ENCODE assay signal across 16 mouse cellular contexts in the genomic region with DNA sequence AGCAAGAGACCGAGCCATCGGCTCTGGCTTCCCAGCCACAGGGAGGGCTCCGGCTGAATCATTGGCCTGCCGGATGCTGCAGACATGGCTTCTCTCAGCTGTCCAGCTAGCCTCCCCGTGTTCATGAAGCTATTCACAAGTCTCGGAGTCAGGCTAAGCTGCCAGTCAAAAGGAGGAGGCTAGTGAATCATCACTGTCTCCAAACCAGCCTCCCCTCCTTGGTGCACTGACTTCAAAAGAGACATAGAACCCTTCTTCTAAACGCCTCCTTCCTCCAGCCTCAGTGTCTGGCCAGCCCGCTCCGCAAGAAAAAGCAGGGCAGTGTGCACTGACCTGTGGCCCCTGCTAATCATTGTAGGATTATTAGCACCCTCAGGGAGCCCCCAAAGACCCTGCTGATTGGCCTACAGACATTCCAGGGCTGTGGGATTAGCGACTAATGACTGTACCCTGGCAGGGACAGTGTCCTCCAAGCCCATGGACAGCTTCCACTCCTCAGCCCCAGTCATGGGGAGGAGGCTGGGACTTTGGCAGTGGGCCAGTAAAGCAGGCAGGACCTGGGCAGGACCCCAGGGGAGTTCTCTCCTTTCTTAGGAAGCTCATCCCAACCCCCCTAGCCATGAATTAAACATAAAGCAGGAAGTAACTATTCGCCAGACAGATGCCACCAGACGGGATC. TPM values are rescaled to one million over a fixed set of nuclear protein-coding genes. Genes with fewer than 3 reads are reported as not detected.
DNase-seq lines count a peak whose midpoint lies in the region; ATAC-seq lines count a peak whose summit lies in the region.
"Had no signal": no experiment of that assay in that cellular context is flagged by ENCODE, and none has a peak within 500 bp of the region (broad histone marks: within the 10 kb centered on the region; RNA-seq: fewer than 3 reads in every experiment).

No protein-coding gene starts in this region.

- intact Hi-C loops in left cerebral cortex, postnatal 36 days (cut with DNase I): no loop called here

- no peak overlapping the region for H3K27ac ChIP-seq in hindbrain, embryonic 11.5 days (ENCODE audit: low read depth, low read length)
- no peak overlapping the region for H3K27ac ChIP-seq in hindbrain, embryonic 14.5 days
- H3K27ac ChIP-seq in neural tube, embryonic 13.5 days (replicated peaks): no peak overlapping the region
- H3K27ac ChIP-seq in neural tube, embryonic 15.5 days (replicated peaks): no peak overlapping the region
- H3K27ac ChIP-seq in embryonic facial prominence, embryonic 11.5 days (replicated peaks; ENCODE audit: low read depth, low read length): no peak overlapping the region
- H3K27ac ChIP-seq in midbrain, embryonic 13.5 days: no peak overlapping the region
- H3K27ac ChIP-seq: heart, adult 2 months; liver, embryonic 14.5 days had no signal

- H3K4me1 ChIP-seq in hindbrain, embryonic 11.5 days (replicated peaks; ENCODE audit: control insufficient read depth, insufficient read depth, low read length): peaks cover 4% of the 10 kb centered on the region
- no peaks in the 10 kb centered on the region; the same call in 1 of the 2 replicates for H3K4me1 ChIP-seq in hindbrain, embryonic 14.5 days (replicated peaks; ENCODE audit: control insufficient read depth, insufficient read depth, low read length)
- H3K4me1 ChIP-seq in neural tube, embryonic 13.5 days (replicated peaks): peaks cover 9% of the 10 kb centered on the region
- H3K4me1 ChIP-seq in neural tube, embryonic 15.5 days: no peaks in the 10 kb centered on the region
- H3K4me1 ChIP-seq in embryonic facial prominence, embryonic 11.5 days (ENCODE audit: control insufficient read depth, insufficient read depth, low read length): no peaks in the 10 kb centered on the region
- H3K4me1 ChIP-seq in midbrain, embryonic 13.5 days (replicated peaks): peaks cover 13% of the 10 kb centered on the region

- DNase-seq in hindbrain, embryonic 11.5 days (ENCODE audit: low spot score): peak; percentile 15
- no peak for DNase-seq in hindbrain, embryonic 14.5 days (ENCODE audit: low spot score)
- no peak for DNase-seq in embryonic facial prominence, embryonic 11.5 days (ENCODE audit: low spot score)
- no peak for DNase-seq in left cerebral cortex, postnatal 36 days (ENCODE audit: low spot score in 2 of 2)
- DNase-seq in gastrocnemius, postnatal 4 days (ENCODE audit: low spot score in 2 of 2): no peak
- DNase-seq: adrenal gland, postnatal 10 days; cerebellum, postnatal 25 days; heart, adult 2 months; left cerebral cortex, postnatal 4 days; lung, postnatal 36 days; thymus, adult 2 months had no signal

- no peaks in the 10 kb centered on the region for H3K27me3 ChIP-seq in hindbrain, embryonic 11.5 days (ENCODE audit: control insufficient read depth, insufficient read depth, low read length)
- no peaks in the 10 kb centered on the region for H3K27me3 ChIP-seq in hindbrain, embryonic 14.5 days (ENCODE audit: control insufficient read depth, insufficient read depth, low read length)
- H3K27me3 ChIP-seq in neural tube, embryonic 13.5 days: no peaks in the 10 kb centered on the region
- no peaks in the 10 kb centered on the region for H3K27me3 ChIP-seq in neural tube, embryonic 15.5 days (replicated peaks)
- H3K27me3 ChIP-seq in embryonic facial prominence, embryonic 11.5 days (ENCODE audit: control insufficient read depth, insufficient read depth, low read length): no peaks in the 10 kb centered on the region
- H3K27me3 ChIP-seq in midbrain, embryonic 13.5 days: no peaks in the 10 kb centered on the region

- no peak overlapping the region for H3K9ac ChIP-seq in hindbrain, embryonic 11.5 days (ENCODE audit: low read depth, low read length)
- H3K9ac ChIP-seq in hindbrain, embryonic 14.5 days: no peak overlapping the region
- 0 out of 2 replicates have a peak overlapping the region, but pooled peaks have one; percentile 1 for H3K9ac ChIP-seq in neural tube, embryonic 13.5 days
- no peak overlapping the region for H3K9ac ChIP-seq in neural tube, embryonic 15.5 days (replicated peaks)
- H3K9ac ChIP-seq in embryonic facial prominence, embryonic 11.5 days (replicated peaks; ENCODE audit: low read length): no peak overlapping the region
- H3K9ac ChIP-seq in midbrain, embryonic 13.5 days (replicated peaks): peak overlapping the region; percentile 39; the same call in 1 of the 2 replicates
- H3K9ac ChIP-seq: liver, embryonic 14.5 days had no signal

- ATAC-seq in hindbrain, embryonic 11.5 days (ENCODE audit: low FRiP score): no peak; the same call in 1 of the 2 replicates
- ATAC-seq in hindbrain, embryonic 14.5 days (ENCODE audit: low FRiP score): no peak
- no peak for ATAC-seq in neural tube, embryonic 13.5 days (ENCODE audit: low read depth)
- ATAC-seq in neural tube, embryonic 15.5 days (ENCODE audit: low FRiP score): no peak
- peak; percentile 80 for ATAC-seq in embryonic facial prominence, embryonic 11.5 days (replicated peaks; ENCODE audit: insufficient number of reproducible peaks, low FRiP score, low TSS enrichment, low read depth)
- peak; percentile 69 for ATAC-seq in midbrain, embryonic 13.5 days

- 61% methylated on average over 12 of the region's 12 CpGs for WGBS in hindbrain, embryonic 11.5 days
- WGBS in hindbrain, embryonic 14.5 days: 47% methylated on average over 12 of the region's 12 CpGs
- 49% methylated on average over 12 of the region's 12 CpGs for WGBS in neural tube, embryonic 13.5 days
- 57% methylated on average over 12 of the region's 12 CpGs for WGBS in neural tube, embryonic 15.5 days
- WGBS in embryonic facial prominence, embryonic 11.5 days: 48% methylated on average over 12 of the region's 12 CpGs
- WGBS in midbrain, embryonic 13.5 days: 28% methylated on average over 12 of the region's 12 CpGs

- H3K4me3 ChIP-seq in hindbrain, embryonic 11.5 days (ENCODE audit: low read depth, low read length): no peak overlapping the region
- H3K4me3 ChIP-seq in hindbrain, embryonic 14.5 days (replicated peaks; ENCODE audit: low read length): no peak overlapping the region
- no peak overlapping the region for H3K4me3 ChIP-seq in neural tube, embryonic 13.5 days
- H3K4me3 ChIP-seq in neural tube, embryonic 15.5 days (replicated peaks): no peak overlapping the region
- H3K4me3 ChIP-seq in embryonic facial prominence, embryonic 11.5 days (ENCODE audit: low read depth, low read length): no peak overlapping the region
- H3K4me3 ChIP-seq in midbrain, embryonic 13.5 days (replicated peaks): no peak overlapping the region
- H3K4me3 ChIP-seq: heart, adult 2 months had no signal

- H3K36me3 ChIP-seq in hindbrain, embryonic 11.5 days (ENCODE audit: control insufficient read depth, insufficient read depth, low read length): no peaks in the 10 kb centered on the region
- H3K36me3 ChIP-seq in hindbrain, embryonic 14.5 days (replicated peaks; ENCODE audit: control insufficient read depth, insufficient read depth): no peaks in the 10 kb centered on the region
- no peaks in the 10 kb centered on the region for H3K36me3 ChIP-seq in neural tube, embryonic 13.5 days
- H3K36me3 ChIP-seq in neural tube, embryonic 15.5 days: no peaks in the 10 kb centered on the region
- H3K36me3 ChIP-seq in embryonic facial prominence, embryonic 11.5 days (replicated peaks; ENCODE audit: control insufficient read depth, insufficient read depth, low read depth, low read length): no peaks in the 10 kb centered on the region
- no peaks in the 10 kb centered on the region for H3K36me3 ChIP-seq in midbrain, embryonic 13.5 days

- no peaks in the 10 kb centered on the region for H3K9me3 ChIP-seq in hindbrain, embryonic 11.5 days (ENCODE audit: control insufficient read depth, low read length)
- no peaks in the 10 kb centered on the region for H3K9me3 ChIP-seq in hindbrain, embryonic 14.5 days (ENCODE audit: control insufficient read depth, low read length)
- H3K9me3 ChIP-seq in neural tube, embryonic 13.5 days: no peaks in the 10 kb centered on the region
- no peaks in the 10 kb centered on the region for H3K9me3 ChIP-seq in neural tube, embryonic 15.5 days (replicated peaks)
- H3K9me3 ChIP-seq in embryonic facial prominence, embryonic 11.5 days (replicated peaks; ENCODE audit: control insufficient read depth, low read length): no peaks in the 10 kb centered on the region
- H3K9me3 ChIP-seq in midbrain, embryonic 13.5 days: no peaks in the 10 kb centered on the region

- H3K4me2 ChIP-seq in hindbrain, embryonic 11.5 days (replicated peaks; ENCODE audit: low read depth, low read length): no peak overlapping the region
- H3K4me2 ChIP-seq in hindbrain, embryonic 14.5 days (replicated peaks): no peak overlapping the region
- H3K4me2 ChIP-seq in neural tube, embryonic 13.5 days: no peak overlapping the region
- no peak overlapping the region for H3K4me2 ChIP-seq in neural tube, embryonic 15.5 days
- no peak overlapping the region for H3K4me2 ChIP-seq in embryonic facial prominence, embryonic 11.5 days (ENCODE audit: low read depth, low read length)
- H3K4me2 ChIP-seq in midbrain, embryonic 13.5 days (replicated peaks): no peak overlapping the region

RNA-seq across cellular contexts. Expression of gene Clec18a, which starts 10.5 kb away (rescaled TPM):
- polyA plus RNA-seq in hindbrain, embryonic 11.5 days (2014; fragmentation: Nextera tagmentation; extraction: Ambion mirVana): 0.52 and 0.88 TPM in 2 replicates
- 0.44 and 0.73 TPM in 2 replicates for polyA plus RNA-seq in hindbrain, embryonic 14.5 days (2014; fragmentation: Nextera tagmentation; extraction: Ambion mirVana)
- polyA plus RNA-seq in neural tube, embryonic 13.5 days (2015; fragmentation: Nextera tagmentation; extraction: Ambion mirVana): 1.9 and 3.1 TPM in 2 replicates
- polyA plus RNA-seq in neural tube, embryonic 15.5 days (2015; fragmentation: Nextera tagmentation; extraction: Ambion mirVana): 0.31 and 0.65 TPM in 2 replicates
- 2.2 and 5.5 TPM in 2 replicates for polyA plus RNA-seq in embryonic facial prominence, embryonic 11.5 days (2014; fragmentation: Nextera tagmentation; extraction: Ambion mirVana)
- polyA plus RNA-seq in midbrain, embryonic 13.5 days (2015; fragmentation: Nextera tagmentation; extraction: Ambion mirVana): 0.23 and 0.30 TPM in 2 replicates
- total RNA-seq in left cerebral cortex, postnatal 36 days (2021): 1 to 10 TPM; 3.2 to 3.5 TPM
- total RNA-seq in gastrocnemius, postnatal 4 days (2021): 1 to 10 TPM; 1.4 to 2.4 TPM
- polyA plus RNA-seq: liver, embryonic 14.5 days had no signal

RNA-seq across cellular contexts. Expression of gene Pdpr, which starts 12.7 kb away (rescaled TPM):
- 5.2 and 6.4 TPM in 2 replicates for polyA plus RNA-seq in hindbrain, embryonic 11.5 days (2014; fragmentation: Nextera tagmentation; extraction: Ambion mirVana)
- polyA plus RNA-seq in hindbrain, embryonic 14.5 days (2014; fragmentation: Nextera tagmentation; extraction: Ambion mirVana): 7.2 and 8.4 TPM in 2 replicates
- polyA plus RNA-seq in neural tube, embryonic 13.5 days (2015; fragmentation: Nextera tagmentation; extraction: Ambion mirVana): 9.6 and 11.6 TPM in 2 replicates
- 10.3 and 10.5 TPM in 2 replicates for polyA plus RNA-seq in neural tube, embryonic 15.5 days (2015; fragmentation: Nextera tagmentation; extraction: Ambion mirVana)
- 5.5 and 5.6 TPM in 2 replicates for polyA plus RNA-seq in embryonic facial prominence, embryonic 11.5 days (2014; fragmentation: Nextera tagmentation; extraction: Ambion mirVana)
- 10.4 and 11.0 TPM in 2 replicates for polyA plus RNA-seq in midbrain, embryonic 13.5 days (2015; fragmentation: Nextera tagmentation; extraction: Ambion mirVana)
- total RNA-seq in left cerebral cortex, postnatal 36 days (2021): 10 to 100 TPM; 28.1 to 29.5 TPM
- total RNA-seq in gastrocnemius, postnatal 4 days (2021): 10 to 100 TPM; 43.0 to 49.6 TPM

RNA-seq across cellular contexts. Expression of gene Exosc6, which starts 25.6 kb away (rescaled TPM):
- polyA plus RNA-seq in hindbrain, embryonic 11.5 days (2014; fragmentation: Nextera tagmentation; extraction: Ambion mirVana): 15.0 and 21.6 TPM in 2 replicates
- polyA plus RNA-seq in hindbrain, embryonic 14.5 days (2014; fragmentation: Nextera tagmentation; extraction: Ambion mirVana): not detected in 2 replicates
- polyA plus RNA-seq in neural tube, embryonic 13.5 days (2015; fragmentation: Nextera tagmentation; extraction: Ambion mirVana): not detected in 2 replicates
- polyA plus RNA-seq in neural tube, embryonic 15.5 days (2015; fragmentation: Nextera tagmentation; extraction: Ambion mirVana): not detected in 2 replicates
- 31.2 and 39.6 TPM in 2 replicates for polyA plus RNA-seq in embryonic facial prominence, embryonic 11.5 days (2014; fragmentation: Nextera tagmentation; extraction: Ambion mirVana)
- polyA plus RNA-seq in midbrain, embryonic 13.5 days (2015; fragmentation: Nextera tagmentation; extraction: Ambion mirVana): not detected in 2 replicates
- not detected for total RNA-seq in left cerebral cortex, postnatal 36 days (2021)
- total RNA-seq in gastrocnemius, postnatal 4 days (2021): not detected
- total RNA-seq: adrenal gland, postnatal 10 days; heart, adult 2 months; layer of hippocampus, postnatal 10 days; left cerebral cortex, postnatal 4 days had no signal
- polyA plus RNA-seq: heart, adult 2 months had no signal

RNA-seq across cellular contexts. Expression of gene Aars, which starts 48.8 kb away (rescaled TPM):
- polyA plus RNA-seq in hindbrain, embryonic 11.5 days (2014; fragmentation: Nextera tagmentation; extraction: Ambion mirVana): 64.5 and 74.6 TPM in 2 replicates
- 79.2 and 91.1 TPM in 2 replicates for polyA plus RNA-seq in hindbrain, embryonic 14.5 days (2014; fragmentation: Nextera tagmentation; extraction: Ambion mirVana)
- polyA plus RNA-seq in neural tube, embryonic 13.5 days (2015; fragmentation: Nextera tagmentation; extraction: Ambion mirVana): 74.5 and 75.3 TPM in 2 replicates
- 79.6 and 91.0 TPM in 2 replicates for polyA plus RNA-seq in neural tube, embryonic 15.5 days (2015; fragmentation: Nextera tagmentation; extraction: Ambion mirVana)
- 60.9 and 68.6 TPM in 2 replicates for polyA plus RNA-seq in embryonic facial prominence, embryonic 11.5 days (2014; fragmentation: Nextera tagmentation; extraction: Ambion mirVana)
- polyA plus RNA-seq in midbrain, embryonic 13.5 days (2015; fragmentation: Nextera tagmentation; extraction: Ambion mirVana): 71.9 and 73.8 TPM in 2 replicates
- total RNA-seq in left cerebral cortex, postnatal 36 days (2021): 100 to 1,000 TPM in 1 of 2 experiments, 10 to 100 TPM in 1; 98.9 to 106 TPM
- 10 to 100 TPM; 47.1 to 52.3 TPM for total RNA-seq in gastrocnemius, postnatal 4 days (2021)

RNA-seq across cellular contexts. Expression of gene Ddx19b, which starts 50.2 kb away (rescaled TPM):
- polyA plus RNA-seq in hindbrain, embryonic 11.5 days (2014; fragmentation: Nextera tagmentation; extraction: Ambion mirVana): 6.0 and 7.2 TPM in 2 replicates
- polyA plus RNA-seq in hindbrain, embryonic 14.5 days (2014; fragmentation: Nextera tagmentation; extraction: Ambion mirVana): 8.1 and 9.1 TPM in 2 replicates
- polyA plus RNA-seq in neural tube, embryonic 13.5 days (2015; fragmentation: Nextera tagmentation; extraction: Ambion mirVana): 6.5 and 6.7 TPM in 2 replicates
- 6.0 and 6.1 TPM in 2 replicates for polyA plus RNA-seq in neural tube, embryonic 15.5 days (2015; fragmentation: Nextera tagmentation; extraction: Ambion mirVana)
- 4.5 and 6.5 TPM in 2 replicates for polyA plus RNA-seq in embryonic facial prominence, embryonic 11.5 days (2014; fragmentation: Nextera tagmentation; extraction: Ambion mirVana)
- 8.9 and 9.2 TPM in 2 replicates for polyA plus RNA-seq in midbrain, embryonic 13.5 days (2015; fragmentation: Nextera tagmentation; extraction: Ambion mirVana)
- total RNA-seq in left cerebral cortex, postnatal 36 days (2021): 10 to 100 TPM; 23.3 to 24.1 TPM
- 10 to 100 TPM; 10.2 to 10.7 TPM for total RNA-seq in gastrocnemius, postnatal 4 days (2021)

Comparison
In these comparisons a context has a peak if more than half of its experiments do, and no peak if none do; other contexts are left out.
1. H3K9ac ChIP-seq: peak in neural tube, embryonic 13.5 days (single experiment) and midbrain, embryonic 13.5 days (single experiment); none in hindbrain, embryonic 11.5 days (single experiment), hindbrain, embryonic 14.5 days (single experiment), neural tube, embryonic 15.5 days (single experiment) and embryonic facial prominence, embryonic 11.5 days (single experiment).
2. RNA of gene Exosc6, which starts 25.6 kb away (polyA plus RNA-seq): 31.2 to 39.6 TPM in embryonic facial prominence, embryonic 11.5 days and 15.0 to 21.6 TPM in hindbrain, embryonic 11.5 days; not detected in hindbrain, embryonic 14.5 days, not detected in neural tube, embryonic 13.5 days, not detected in neural tube, embryonic 15.5 days and not detected in midbrain, embryonic 13.5 days; every median in the first group is over 10 times any median in the second.
3. ATAC-seq: peak in embryonic facial prominence, embryonic 11.5 days (single experiment) and midbrain, embryonic 13.5 days (single experiment); none in hindbrain, embryonic 11.5 days (single experiment), hindbrain, embryonic 14.5 days (single experiment), neural tube, embryonic 13.5 days (single experiment) and neural tube, embryonic 15.5 days (single experiment).